Mouse (Mus musculus) stomach, postnatal 0 days (tissue): ENCODE results near the gene Txndc5. TPM values are rescaled to one million over a fixed set of nuclear protein-coding genes. Genes with fewer than 3 reads are reported as not detected.

Experiments used
- ATAC-seq: fragments of 200-750 bp; cut with Nextera tagmentation; 2 replicates; pipeline ENCODE4 v1.8.0; 2017; ENCODE audit not compliant: low FRiP score, low TSS enrichment
- DNase-seq: peaks from one replicate; pipeline ENCODE4 v3.0.0-alpha.2; 2016; ENCODE audit warnings: low spot score
- H3K27ac ChIP-seq: fragments of 300-500 bp; sonication (generic); replicated peaks from 2 replicates; pipeline ENCODE4 v1.5.1; 2014; ENCODE audit warnings: mild to moderate bottlenecking, control low read depth
- H3K27me3 ChIP-seq: fragments of 300-500 bp; sonication (generic); 2 replicates; pipeline ENCODE4 v1.6.1; 2014; ENCODE audit warnings: low read length; ENCODE audit not compliant: control insufficient read depth, insufficient read depth
- H3K36me3 ChIP-seq: fragments of 300-500 bp; sonication (generic); 2 replicates; pipeline ENCODE4 v1.6.1; 2014; ENCODE audit warnings: low read length, mixed read lengths; ENCODE audit not compliant: control insufficient read depth, insufficient read depth
- H3K4me1 ChIP-seq: fragments of 300-500 bp; sonication (generic); replicated peaks from 2 replicates; pipeline ENCODE4 v1.6.1; 2014; ENCODE audit warnings: antibody characterized with exemption; ENCODE audit not compliant: control insufficient read depth, insufficient read depth
- H3K4me2 ChIP-seq: fragments of 300-500 bp; sonication (generic); replicated peaks from 2 replicates; pipeline ENCODE4 v1.6.1; 2014; ENCODE audit warnings: low read depth, mild to moderate bottlenecking, control low read depth, moderate library complexity
- H3K4me3 ChIP-seq: fragments of 300-500 bp; sonication (generic); 2 replicates; pipeline ENCODE4 v1.5.1; 2014; ENCODE audit warnings: low read depth, low read length, control low read depth
- H3K9ac ChIP-seq: fragments of 300-500 bp; sonication (generic); 2 replicates; pipeline ENCODE4 v1.6.1; 2014; ENCODE audit warnings: mild to moderate bottlenecking, low read length, control low read depth, mixed read lengths
- H3K9me3 ChIP-seq: fragments of 300-500 bp; sonication (generic); 2 replicates; pipeline ENCODE4 v1.6.1; 2016; ENCODE audit warnings: low read length; ENCODE audit not compliant: control insufficient read depth
- CTCF ChIP-seq: IDR thresholded peaks from 2 replicates; pipeline ENCODE4 v1.5.1; 2016; ENCODE audit warnings: antibody characterized with exemption, low read depth, mild to moderate bottlenecking, moderate library complexity
- EP300 ChIP-seq: optimal IDR thresholded peaks from 2 replicates; pipeline ENCODE3; 2016; ENCODE audit warnings: antibody characterized with exemption
- WGBS: fragments of 180-500 bp; shearing (Covaris S2); extraction: QIAGEN DNeasy Blood & Tissue Kit; methylation state at CpG from one replicate; pipeline ENCODE4 v1.1.7; 2014; 5-methylcytosine and 5-hydroxymethylcytosine counted together
- polyA plus RNA-seq: library from polyadenylated mRNA; unstranded; fragments of >200 nt; fragmentation: Nextera tagmentation; extraction: Ambion mirVana; gene quantifications from 2 replicates; pipeline ENCODE4 v1.2.1, GENCODE M21; 2015

Gene Txndc5
- polyA plus RNA-seq, 1 experiment from 2014 or later = 183 TPM

DNA sequence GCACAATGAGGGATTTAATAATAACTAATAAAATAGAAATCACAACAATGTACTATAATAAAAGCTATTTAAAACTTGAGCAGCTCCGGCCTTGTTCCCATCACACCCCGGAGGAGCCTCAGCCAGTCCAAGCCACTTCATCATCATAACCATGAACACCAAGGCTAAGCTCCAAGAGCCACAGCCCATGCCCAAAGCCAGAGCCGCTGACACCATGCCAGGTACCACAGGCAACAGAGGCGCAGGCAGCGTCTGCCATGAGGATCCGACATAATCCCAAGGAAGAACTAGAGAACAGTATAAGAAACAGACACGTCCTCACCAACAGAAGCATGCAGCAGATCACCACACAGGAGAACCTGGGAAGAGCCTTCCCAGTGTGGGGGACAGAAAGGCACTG lies 14.7 kb downstream of the Txndc5 start:
- Histone ChIP-seq H3K9me3 (no peaks in the 10 kb centered on the region), H3K4me3 (no peak overlapping the region), H3K27me3 (no peaks in the 10 kb centered on the region), H3K4me1 (0 out of 2 replicates have a peak, but pooled peaks cover 2% of the 10 kb centered on the region), H3K9ac (no peak overlapping the region), H3K36me3 (peaks cover 19% of the 10 kb centered on the region), H3K27ac (no peak overlapping the region), H3K4me2 (no peak overlapping the region)
- DNase-seq (no peak), ATAC-seq (no peak)
- TF ChIP-seq EP300 = no peak
- no peak for TF ChIP-seq CTCF
- WGBS = 90% methylated on average over 7 of the region's 7 CpGs

DNA sequence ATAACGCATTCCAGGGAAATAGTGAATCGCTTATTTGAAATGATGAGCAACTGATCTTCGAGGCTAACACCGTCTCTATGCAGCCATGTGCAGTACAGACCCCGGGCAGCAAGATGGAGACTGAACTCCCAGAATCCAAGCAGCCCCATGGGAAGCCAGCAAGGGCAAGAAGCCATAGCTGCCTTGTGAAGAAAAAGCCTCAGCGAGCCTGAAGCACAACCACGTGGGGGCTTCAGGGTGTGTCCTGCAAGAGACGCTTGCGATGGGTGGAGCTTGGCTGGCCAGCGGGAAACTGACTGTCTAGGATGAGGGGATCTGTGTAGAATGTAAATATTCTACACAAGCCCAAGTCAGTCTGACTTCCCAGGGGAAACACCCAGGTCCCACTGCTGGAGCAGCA lies 16.6 kb downstream of the Txndc5 start:
- H3K4me2 ChIP-seq = no peak overlapping the region
- no peak overlapping the region for H3K27ac ChIP-seq
- DNase-seq (peak; percentile 38), ATAC-seq (peak; percentile 47; the same call in 1 of the 2 replicates)
- 48% methylated on average over 10 of the region's 10 CpGs for WGBS
- H3K27me3 ChIP-seq = no peaks in the 10 kb centered on the region
- H3K9ac ChIP-seq = no peak overlapping the region
- no peak overlapping the region for H3K4me3 ChIP-seq
- TF ChIP-seq EP300 = no peak
- TF ChIP-seq CTCF = peak; percentile 41
- no peaks in the 10 kb centered on the region for H3K9me3 ChIP-seq
- 0 out of 2 replicates have a peak, but pooled peaks cover 2% of the 10 kb centered on the region for H3K4me1 ChIP-seq
- peaks cover 18% of the 10 kb centered on the region for H3K36me3 ChIP-seq

DNA sequence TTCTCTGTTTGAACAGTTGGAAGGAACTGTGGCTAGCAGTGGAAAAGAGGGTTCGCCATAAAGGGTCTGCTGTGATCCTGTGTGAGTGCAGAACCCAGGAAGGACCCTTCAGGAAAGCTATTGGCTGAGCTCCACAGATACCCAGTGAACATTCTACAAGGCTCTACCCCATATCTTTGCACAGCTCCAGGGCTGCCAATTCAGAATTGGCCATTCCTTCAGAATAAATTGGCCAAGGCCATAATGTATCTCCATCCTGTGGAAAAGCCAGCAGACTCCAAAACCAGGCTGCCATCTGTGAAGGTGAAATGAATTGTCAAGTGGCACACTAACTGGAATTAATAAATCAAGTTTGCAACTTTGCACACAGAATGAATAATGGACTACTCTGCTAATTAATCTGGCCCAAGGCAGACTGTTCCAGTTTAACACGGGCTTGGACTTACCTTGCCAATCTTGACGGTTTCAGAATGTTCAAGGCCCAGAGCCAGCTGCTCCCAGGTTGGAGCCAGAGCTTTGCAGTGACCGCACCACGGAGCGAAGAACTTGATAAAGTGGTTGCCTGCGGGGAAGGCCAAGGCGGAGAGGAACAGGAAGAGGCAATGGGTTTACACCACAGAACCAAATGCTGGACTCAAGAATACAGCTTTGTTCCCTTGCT lies 18.8 kb downstream of the Txndc5 start:
- 82% methylated on average over 8 of the region's 8 CpGs for WGBS
- ATAC-seq (no peak), DNase-seq (no peak)
- H3K36me3 ChIP-seq = peaks cover 28% of the 10 kb centered on the region
- no peak overlapping the region for H3K4me2 ChIP-seq
- H3K4me1 ChIP-seq = no peaks in the 10 kb centered on the region
- TF ChIP-seq EP300 (no peak), CTCF (no peak)
- no peak overlapping the region for H3K4me3 ChIP-seq
- H3K9ac ChIP-seq = no peak overlapping the region
- H3K27ac ChIP-seq = no peak overlapping the region
- no peaks in the 10 kb centered on the region for H3K9me3 ChIP-seq
- H3K27me3 ChIP-seq = no peaks in the 10 kb centered on the region

DNA sequence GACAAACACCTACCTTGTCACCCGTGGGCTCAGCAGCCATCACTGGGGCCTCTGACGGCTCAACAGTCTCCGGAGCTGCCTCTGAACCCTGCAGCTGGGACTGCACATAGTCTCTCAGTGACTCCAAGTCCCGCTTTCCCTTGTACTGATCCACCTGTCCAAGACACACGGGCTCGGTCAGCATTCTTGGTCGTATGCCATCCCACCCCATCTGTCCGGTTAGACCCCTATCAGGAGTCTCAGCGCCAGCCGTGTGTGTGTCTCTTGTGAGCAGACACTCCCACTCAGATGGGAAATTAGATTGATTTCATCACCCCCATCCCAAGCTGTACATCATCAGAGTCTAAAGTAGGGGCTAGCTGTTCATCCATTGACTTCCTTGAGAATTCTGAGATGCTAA lies 21.7 kb downstream of the Txndc5 start:
- H3K27me3 ChIP-seq = no peaks in the 10 kb centered on the region
- no peaks in the 10 kb centered on the region for H3K9me3 ChIP-seq
- ATAC-seq (no peak), DNase-seq (no peak)
- H3K9ac ChIP-seq = no peak overlapping the region
- H3K27ac ChIP-seq = no peak overlapping the region
- WGBS = 92% methylated on average over 10 of the region's 10 CpGs
- no peak overlapping the region for H3K4me2 ChIP-seq
- no peak overlapping the region for H3K4me3 ChIP-seq
- H3K4me1 ChIP-seq = no peaks in the 10 kb centered on the region
- TF ChIP-seq CTCF (no peak), EP300 (no peak)
- H3K36me3 ChIP-seq = peaks cover 46% of the 10 kb centered on the region

DNA sequence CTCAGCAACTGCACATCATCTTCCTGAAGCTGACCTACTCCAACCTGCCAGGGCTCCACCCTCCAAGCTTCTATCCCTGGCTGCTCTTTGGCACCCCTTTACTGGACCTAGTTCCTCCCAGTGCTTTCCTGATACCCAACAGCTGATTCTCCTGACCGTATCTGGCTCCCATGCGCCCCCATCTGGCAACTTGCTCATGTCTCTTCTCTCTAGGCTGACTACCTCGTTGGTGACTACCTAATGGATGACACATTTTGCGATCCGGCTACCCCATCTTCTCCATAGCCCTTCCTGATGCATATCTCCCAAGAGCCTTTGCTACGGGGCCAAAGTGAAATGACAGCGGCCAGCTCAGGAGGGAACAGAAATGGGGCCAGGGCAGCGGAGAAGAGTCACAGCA lies 22.3 kb downstream of the Txndc5 start:
- Histone ChIP-seq H3K27ac (no peak overlapping the region), H3K36me3 (peaks cover 48% of the 10 kb centered on the region), H3K27me3 (no peaks in the 10 kb centered on the region), H3K4me1 (no peaks in the 10 kb centered on the region), H3K9me3 (no peaks in the 10 kb centered on the region), H3K9ac (no peak overlapping the region), H3K4me2 (no peak overlapping the region), H3K4me3 (no peak overlapping the region)
- 79% methylated on average over 8 of the region's 8 CpGs for WGBS
- ATAC-seq (no peak), DNase-seq (peak; percentile 49)
- TF ChIP-seq CTCF = peak; percentile 67
- no peak for TF ChIP-seq EP300

DNA sequence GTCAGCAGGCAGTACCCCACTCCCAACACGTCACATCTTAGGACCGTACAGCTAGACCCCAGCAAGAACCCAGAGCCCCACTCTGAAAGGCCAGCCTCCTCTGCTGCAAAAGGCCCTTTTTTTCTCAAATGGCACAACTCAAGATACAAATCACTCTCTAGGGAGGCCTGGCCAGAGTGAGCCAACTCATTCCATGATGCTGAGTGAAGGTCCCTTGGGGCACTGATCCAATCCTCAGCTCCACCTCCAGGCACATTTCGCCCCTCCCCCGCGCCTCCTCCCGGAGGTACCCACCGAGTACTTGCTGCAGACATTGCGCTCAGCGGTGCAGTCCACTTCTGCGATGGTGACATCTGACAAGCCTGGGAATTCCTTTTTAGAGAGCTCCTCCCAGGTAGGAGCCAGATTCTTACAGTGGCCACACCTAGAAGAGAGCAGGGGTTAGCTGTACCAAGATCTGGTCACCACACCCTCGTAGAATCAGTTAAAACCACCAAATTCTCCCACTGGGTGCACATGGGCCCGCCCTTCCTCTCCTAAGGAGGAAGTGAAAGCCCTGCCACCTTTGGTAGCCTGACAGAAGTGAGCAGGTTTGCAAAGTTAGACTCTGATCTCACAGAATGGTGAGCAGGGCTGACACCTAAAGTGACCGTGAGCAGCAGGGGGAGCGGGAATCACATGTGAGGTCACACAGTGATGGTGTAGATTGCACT lies 25.3 kb downstream of the Txndc5 start:
- H3K4me3 ChIP-seq = no peak overlapping the region
- H3K4me2 ChIP-seq = no peak overlapping the region
- ATAC-seq (peak; percentile 45; the same call in 1 of the 2 replicates), DNase-seq (no peak)
- no peak for TF ChIP-seq CTCF
- WGBS = 81% methylated on average over 14 of the region's 14 CpGs
- no peaks in the 10 kb centered on the region for H3K9me3 ChIP-seq
- H3K27me3 ChIP-seq = no peaks in the 10 kb centered on the region
- H3K4me1 ChIP-seq = no peaks in the 10 kb centered on the region
- peaks cover 45% of the 10 kb centered on the region for H3K36me3 ChIP-seq
- H3K9ac ChIP-seq = no peak overlapping the region
- H3K27ac ChIP-seq = no peak overlapping the region
